ENCODE assay signal across 11 mouse cellular contexts in genomic region chr12:111686390-111686789, GRCm38 (mm10). TPM values are rescaled to one million over a fixed set of nuclear protein-coding genes. Genes with fewer than 3 reads are reported as not detected.
DNase-seq lines count a peak whose midpoint lies in the region; ATAC-seq and TF ChIP-seq lines count a peak whose summit lies in the region.
"Had no signal": no experiment of that assay in that cellular context is flagged by ENCODE, and none has a peak within 500 bp of the region (broad histone marks: within the 10 kb centered on the region; RNA-seq: fewer than 3 reads in every experiment).

No protein-coding gene starts in this region.

- peak; percentile 46 for DNase-seq in cerebellum, adult 9-10 months
- DNase-seq in cerebellum, adult 11 months, result no peak
- peak in 1 of 2 experiments; percentile 24 for DNase-seq in left cerebral cortex, adult 2 months (ENCODE audit: extremely low spot score in 1 of 2, low spot score in 2 of 2)
- no peak for DNase-seq in left cerebral cortex, adult 18-20 months (ENCODE audit: low spot score in 2 of 2)
- DNase-seq in layer of hippocampus, postnatal 36 days, result no peak
- DNase-seq: cerebellum, adult 11-12 months; heart, adult 11 months; kidney, postnatal 4 days had no signal

- no peak overlapping the region for H3K4me2 ChIP-seq in forebrain, embryonic 13.5 days
- no peak overlapping the region for H3K4me2 ChIP-seq in myocyte (ENCODE audit: low read depth)

- whole genome bisulfite sequencing in forebrain, embryonic 13.5 days, result 90% methylated on average over 4 of the region's 4 CpGs

- H3K27me3 ChIP-seq in forebrain, embryonic 13.5 days, result no peaks in the 10 kb centered on the region
- H3K27me3 ChIP-seq in myocyte (ENCODE audit: control insufficient read depth, insufficient read depth, insufficient read length), result no peaks in the 10 kb centered on the region

- no peaks in the 10 kb centered on the region for H3K9me3 ChIP-seq in forebrain, embryonic 13.5 days (replicated peaks)

- H3K9ac ChIP-seq in forebrain, embryonic 13.5 days, result 0 out of 2 replicates have a peak overlapping the region, but pooled peaks have one; percentile 27

- no peak overlapping the region for H3ac ChIP-seq in myocyte (ENCODE audit: control insufficient read depth, insufficient read length)

- no peak for TF ChIP-seq POLR2A in myocyte (IDR thresholded peaks at IDR 0.05; ENCODE audit: insufficient read length, low read depth)

- ATAC-seq in forebrain, embryonic 13.5 days, result no peak
- no peak for ATAC-seq in granulocyte monocyte progenitor cell, adult 5-6 weeks (replicated peaks; ENCODE audit: poor library complexity, severe bottlenecking)

- TF ChIP-seq CTCF in left cerebral cortex, adult 2 months (IDR thresholded peaks at IDR 0.05), result no peak

- peaks cover 29% of the 10 kb centered on the region for H3K36me3 ChIP-seq in forebrain, embryonic 13.5 days (ENCODE audit: poor library complexity, severe bottlenecking)
- H3K36me3 ChIP-seq in myocyte (ENCODE audit: control insufficient read depth, insufficient read depth), result peaks cover 5% of the 10 kb centered on the region

- H3K4me1 ChIP-seq in forebrain, embryonic 13.5 days, result peaks cover 42% of the 10 kb centered on the region

- H3K79me2 ChIP-seq in myocyte (ENCODE audit: control insufficient read depth, insufficient read depth), result no peaks in the 10 kb centered on the region

- H3K4me3 ChIP-seq in left cerebral cortex, adult 2 months, result no peak overlapping the region
- no peak overlapping the region for H3K4me3 ChIP-seq in forebrain, embryonic 13.5 days
- H3K4me3 ChIP-seq in myocyte, result no peak overlapping the region

- H3K27ac ChIP-seq in left cerebral cortex, adult 2 months, result peak overlapping the region; percentile 94
- H3K27ac ChIP-seq in forebrain, embryonic 13.5 days, result peak overlapping the region; percentile 92

- intact Hi-C loops in left cerebral cortex, adult 2 months (cut with DNase I), result no loop called here

TF ChIP-seq in myocyte, 11 proteins besides CTCF, POLR2A, EP300 and RAD21:
- no peak for TF ChIP-seq E2F4 (IDR thresholded peaks at IDR 0.05; ENCODE audit: insufficient read depth)
- TF ChIP-seq TCF12 (IDR thresholded peaks at IDR 0.05; ENCODE audit: insufficient read depth, poor library complexity, severe bottlenecking), result no peak
- peak; percentile 40 for TF ChIP-seq POLR2AphosphoS2 (IDR thresholded peaks at IDR 0.05; ENCODE audit: insufficient read length, low read depth)

RNA-seq across cellular contexts. Expression of gene Trmt61a, which starts 8.5 kb away (rescaled TPM):
- 10 to 100 TPM; 18.9 to 20.2 TPM for total RNA-seq in left cerebral cortex, adult 2 months (2021)
- 10 to 100 TPM; 15.5 to 21.0 TPM for total RNA-seq in left cerebral cortex, adult 18-20 months (2021)
- polyA plus RNA-seq in forebrain, embryonic 13.5 days (2015; fragmentation: Nextera tagmentation; extraction: Ambion mirVana), result 10.7 and 12.2 TPM in 2 replicates
- 17.7 TPM for polyA plus RNA-seq in myocyte (2012; fragmentation: generic; extraction: Trizol)
- total RNA-seq in granulocyte monocyte progenitor cell, adult 5-6 weeks (2014; fragmentation: Nextera tagmentation), result 18.6 and 21.9 TPM in 2 replicates
- total RNA-seq in granulocyte monocyte progenitor cell, adult 5-6 weeks (2017), result 10.0 and 10.1 TPM in 2 replicates
- 10 to 100 TPM; 16.1 to 17.4 TPM for total RNA-seq in layer of hippocampus, postnatal 36 days (2021)

RNA-seq across cellular contexts. Expression of gene Ckb, which starts 14.3 kb away (rescaled TPM):
- 1,000 to 10,000 TPM; 1,837 to 1,872 TPM for total RNA-seq in left cerebral cortex, adult 2 months (2021)
- total RNA-seq in left cerebral cortex, adult 18-20 months (2021), result 1,000 to 10,000 TPM; 1,960 to 1,962 TPM
- polyA plus RNA-seq in forebrain, embryonic 13.5 days (2015; fragmentation: Nextera tagmentation; extraction: Ambion mirVana), result 2,311 and 2,462 TPM in 2 replicates
- 670 TPM for polyA plus RNA-seq in myocyte (2012; fragmentation: generic; extraction: Trizol)
- total RNA-seq in granulocyte monocyte progenitor cell, adult 5-6 weeks (2014; fragmentation: Nextera tagmentation), result 4.2 TPM in 1 of 2 replicates, not detected in the other
- total RNA-seq in granulocyte monocyte progenitor cell, adult 5-6 weeks (2017), result 0.57 and 1.4 TPM in 2 replicates
- total RNA-seq in layer of hippocampus, postnatal 36 days (2021), result 1,000 to 10,000 TPM; 1,201 to 1,207 TPM

RNA-seq across cellular contexts. Expression of gene Bag5, which starts 26.7 kb away (rescaled TPM):
- total RNA-seq in left cerebral cortex, adult 2 months (2021), result 10 to 100 TPM; 60.9 to 61.8 TPM
- total RNA-seq in left cerebral cortex, adult 18-20 months (2021), result 10 to 100 TPM; 61.7 to 62.1 TPM
- polyA plus RNA-seq in forebrain, embryonic 13.5 days (2015; fragmentation: Nextera tagmentation; extraction: Ambion mirVana), result 62.1 and 62.8 TPM in 2 replicates
- 20.3 TPM for polyA plus RNA-seq in myocyte (2012; fragmentation: generic; extraction: Trizol)
- 28.0 and 32.0 TPM in 2 replicates for total RNA-seq in granulocyte monocyte progenitor cell, adult 5-6 weeks (2014; fragmentation: Nextera tagmentation)
- 33.3 and 41.2 TPM in 2 replicates for total RNA-seq in granulocyte monocyte progenitor cell, adult 5-6 weeks (2017)
- total RNA-seq in layer of hippocampus, postnatal 36 days (2021), result 10 to 100 TPM; 50.1 to 51.3 TPM

RNA-seq across cellular contexts. Expression of gene Apopt1, which starts 26.7 kb away (rescaled TPM):
- total RNA-seq in left cerebral cortex, adult 2 months (2021), result 10 to 100 TPM; 36.2 to 38.8 TPM
- 10 to 100 TPM; 36.6 to 39.1 TPM for total RNA-seq in left cerebral cortex, adult 18-20 months (2021)
- 52.6 and 56.2 TPM in 2 replicates for polyA plus RNA-seq in forebrain, embryonic 13.5 days (2015; fragmentation: Nextera tagmentation; extraction: Ambion mirVana)
- polyA plus RNA-seq in myocyte (2012; fragmentation: generic; extraction: Trizol), result 54.6 TPM
- 49.6 and 51.3 TPM in 2 replicates for total RNA-seq in granulocyte monocyte progenitor cell, adult 5-6 weeks (2014; fragmentation: Nextera tagmentation)
- total RNA-seq in granulocyte monocyte progenitor cell, adult 5-6 weeks (2017), result 57.2 and 60.9 TPM in 2 replicates
- total RNA-seq in layer of hippocampus, postnatal 36 days (2021), result 10 to 100 TPM; 35.7 to 37.9 TPM

Comparison
In these comparisons a context has a peak if more than half of its experiments do, and no peak if none do; other contexts are left out.
1. RNA of gene Ckb, which starts 14.3 kb away (total RNA-seq): 1,960 to 1,962 TPM in left cerebral cortex, adult 18-20 months, 1,837 to 1,872 TPM in left cerebral cortex, adult 2 months and 1,201 to 1,207 TPM in layer of hippocampus, postnatal 36 days; 0.57 to 4.2 TPM in granulocyte monocyte progenitor cell, adult 5-6 weeks; every median in the first group is over 100 times any median in the second.